Comparison of ENCODE assay signal across 8 mouse cellular contexts in genomic region chr5:99900041-99900440, GRCm38 (mm10). TPM values are rescaled to one million over a fixed set of nuclear protein-coding genes. Genes with fewer than 3 reads are reported as not detected.
DNase-seq lines count a peak whose midpoint lies in the region; ATAC-seq and TF ChIP-seq lines count a peak whose summit lies in the region.

No protein-coding gene starts in this region.

- 9% methylated on average over 6 of the region's 6 CpGs for WGBS in heart, embryonic 15.5 days
- WGBS in liver, postnatal 0 days (ENCODE audit: insufficient replicate concordance): 9% methylated on average over 6 of the region's 6 CpGs
- 5% methylated on average over 6 of the region's 6 CpGs for WGBS in olfactory bulb, adult 2 months

- in situ Hi-C loops in Patski (cut with MboI; ENCODE audit: low pct_unique_long_range_greater_than_20kb): no loop called here

- H3K4me1 ChIP-seq in heart, embryonic 15.5 days (replicated peaks): 0 out of 2 replicates have a peak, but pooled peaks cover 4% of the 10 kb centered on the region
- H3K4me1 ChIP-seq in liver, postnatal 0 days (ENCODE audit: insufficient read depth): no peaks in the 10 kb centered on the region
- H3K4me1 ChIP-seq in olfactory bulb, adult 2 months (ENCODE audit: control insufficient read depth, insufficient read depth, low read length): no peaks in the 10 kb centered on the region

- no peak for TF ChIP-seq EP300 in liver, postnatal 0 days (IDR thresholded peaks at IDR 0.05; ENCODE audit: low read depth)

- CTCF ChIA-PET in Patski (lab: Charles Lee): interaction anchor here (1.1 to 2.3 kb wide), 2 partner anchors 19 to 698 kb away, joined by 3 to 13 read pairs; no protein-coding TSS in a partner anchor

- no peak overlapping the region for H3K9ac ChIP-seq in heart, embryonic 15.5 days
- H3K9ac ChIP-seq in liver, postnatal 0 days (replicated peaks): no peak overlapping the region

- DNase-seq in A20 (ENCODE audit: low read depth, low spot score): peak; percentile 5
- no peak for DNase-seq in Patski (ENCODE audit: low read depth, low spot score)
- peak; percentile 82 for DNase-seq in embryo, embryonic 10 days (ENCODE audit: low spot score)
- peak; percentile 42 to 73 for DNase-seq in kidney, postnatal 36 days
- DNase-seq in liver, postnatal 0 days: peak; percentile 39
- DNase-seq in spleen, postnatal 36 days (ENCODE audit: low spot score in 2 of 2): no peak

- H3K4me2 ChIP-seq in heart, embryonic 15.5 days: no peak overlapping the region
- no peak overlapping the region for H3K4me2 ChIP-seq in liver, postnatal 0 days (ENCODE audit: low read depth, low read length)

- H3K36me3 ChIP-seq in heart, embryonic 15.5 days: no peaks in the 10 kb centered on the region
- H3K36me3 ChIP-seq in liver, postnatal 0 days (replicated peaks; ENCODE audit: insufficient read depth, low read length): no peaks in the 10 kb centered on the region

- TF ChIP-seq CTCF in Patski (IDR thresholded peaks at IDR 0.05): peak; percentile 69
- TF ChIP-seq CTCF in liver, postnatal 0 days (IDR thresholded peaks at IDR 0.05; ENCODE audit: low read depth): peak; percentile 65
- TF ChIP-seq CTCF in olfactory bulb, adult 2 months (IDR thresholded peaks at IDR 0.05; ENCODE audit: insufficient read depth, low read depth, low read length): peak; percentile 52

- POLR2A ChIA-PET in Patski (lab: Charles Lee): no interaction called here

- TF ChIP-seq POLR2A in olfactory bulb, adult 2 months (IDR thresholded peaks at IDR 0.05; ENCODE audit: insufficient read depth, low read depth, low read length): no peak

- no peaks in the 10 kb centered on the region for H3K9me3 ChIP-seq in heart, embryonic 15.5 days (replicated peaks)
- H3K9me3 ChIP-seq in liver, postnatal 0 days (ENCODE audit: low read length): no peaks in the 10 kb centered on the region

- no peak overlapping the region for H3K4me3 ChIP-seq in heart, embryonic 15.5 days
- no peak overlapping the region for H3K4me3 ChIP-seq in liver, postnatal 0 days (ENCODE audit: low read depth, low read length)
- no peak overlapping the region for H3K4me3 ChIP-seq in olfactory bulb, adult 2 months (ENCODE audit: insufficient read depth, low read depth, low read length)

- H3K27ac ChIP-seq in heart, embryonic 15.5 days: no peak overlapping the region
- H3K27ac ChIP-seq in liver, postnatal 0 days (ENCODE audit: low read depth): no peak overlapping the region
- no peak overlapping the region for H3K27ac ChIP-seq in olfactory bulb, adult 2 months (ENCODE audit: insufficient read depth, low read depth, low read length)

- H3K27me3 ChIP-seq in Patski: peaks cover 25% of the 10 kb centered on the region
- no peaks in the 10 kb centered on the region for H3K27me3 ChIP-seq in heart, embryonic 15.5 days
- H3K27me3 ChIP-seq in liver, postnatal 0 days (ENCODE audit: insufficient read depth, low read length): no peaks in the 10 kb centered on the region

- peak; percentile 56 for ATAC-seq in Patski
- 0 out of 2 replicates have a peak, but pooled peaks have one; percentile 66 for ATAC-seq in heart, embryonic 15.5 days (replicated peaks; ENCODE audit: insufficient number of reproducible peaks, insufficient read depth, low FRiP score, low read depth)
- no peak for ATAC-seq in liver, postnatal 0 days

RNA-seq across cellular contexts. Expression of gene Vamp9, which starts 6.0 kb away (rescaled TPM):
- polyA plus RNA-seq in Patski (2021): not detected
- 0.59 and 1.3 TPM in 2 replicates for polyA plus RNA-seq in heart, embryonic 15.5 days (2015; fragmentation: Nextera tagmentation; extraction: Ambion mirVana)
- polyA plus RNA-seq in liver, postnatal 0 days (2015; fragmentation: Nextera tagmentation; extraction: Ambion mirVana): 0.15 TPM in 1 of 2 replicates, not detected in the other
- not detected in 2 replicates for polyA plus RNA-seq in olfactory bulb, adult 2 months (2012; ENCODE audit: insufficient read depth, insufficient read length, low replicate concordance, missing spikeins)

Comparison
In these comparisons a context has a peak if more than half of its experiments do, and no peak if none do; other contexts are left out.
1. DNase-seq: peak in A20 (single experiment), embryo, embryonic 10 days (single experiment), kidney, postnatal 36 days (2 of 2) and liver, postnatal 0 days (single experiment); none in Patski (single experiment) and spleen, postnatal 36 days (0 of 2).
2. Peak in every context shown above with its lines, with median percentiles within 50 percentile points of each other: CTCF ChIP-seq.